Comparison of ENCODE assay signal across 8 mouse cellular contexts in the genomic region with DNA sequence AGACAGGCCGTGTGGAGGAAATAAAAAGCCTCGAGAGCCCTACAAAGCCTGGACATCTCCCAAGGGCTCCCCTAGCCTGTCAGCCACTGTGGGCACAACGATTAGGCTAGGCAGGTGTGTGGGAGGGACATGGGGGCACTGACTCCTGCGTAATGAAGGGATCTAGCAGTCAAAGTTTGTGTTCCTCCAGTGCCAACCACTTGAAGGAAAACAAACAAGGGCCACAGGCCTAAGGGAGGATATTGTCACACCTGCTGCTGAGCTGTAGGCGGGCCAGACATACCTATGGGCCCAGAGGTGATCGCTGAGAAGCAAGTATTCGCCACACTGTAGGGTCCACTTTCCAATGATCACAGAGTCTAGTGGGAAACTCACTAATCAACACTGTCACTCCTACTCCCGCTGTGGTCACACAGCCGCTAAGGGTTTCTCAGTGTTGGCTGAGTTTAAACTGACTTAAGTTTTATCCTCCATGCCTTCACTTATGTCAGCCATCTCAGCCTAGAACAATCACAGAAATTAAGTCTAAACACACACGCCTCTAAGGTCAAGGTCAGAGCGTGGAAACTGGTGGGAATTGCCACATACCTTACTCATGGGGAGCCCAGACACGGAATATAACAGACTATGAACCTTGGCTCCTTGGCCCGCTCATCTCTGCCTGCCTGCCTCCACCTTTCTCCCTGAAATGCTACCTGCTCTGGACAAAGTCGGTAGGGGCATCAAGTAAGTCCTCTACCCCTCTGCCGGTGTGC. TPM values are rescaled to one million over a fixed set of nuclear protein-coding genes. Genes with fewer than 3 reads are reported as not detected.
DNase-seq lines count a peak whose midpoint lies in the region; ATAC-seq and TF ChIP-seq lines count a peak whose summit lies in the region.

No protein-coding gene starts in this region.

- no peak for TF ChIP-seq CTCF in liver, embryonic 14.5 days (IDR thresholded peaks at IDR 0.05; ENCODE audit: low read depth)

- no peak overlapping the region for H3K27ac ChIP-seq in forebrain, embryonic 15.5 days (replicated peaks)
- no peak overlapping the region for H3K27ac ChIP-seq in liver, embryonic 14.5 days
- H3K27ac ChIP-seq in stomach, embryonic 14.5 days (ENCODE audit: low read length): no peak overlapping the region

- 58% methylated on average over 15 of the region's 15 CpGs for WGBS in forebrain, embryonic 15.5 days
- 39% methylated on average over 15 of the region's 15 CpGs for WGBS in liver, embryonic 14.5 days (ENCODE audit: insufficient replicate concordance)
- 40% methylated on average over 15 of the region's 15 CpGs for WGBS in stomach, embryonic 14.5 days

- peak overlapping the region; percentile 78 for H3K4me2 ChIP-seq in forebrain, embryonic 15.5 days (replicated peaks)
- H3K4me2 ChIP-seq in liver, embryonic 14.5 days (ENCODE audit: low read depth): peak overlapping the region; percentile 73
- peak overlapping the region; percentile 96 for H3K4me2 ChIP-seq in stomach, embryonic 14.5 days (replicated peaks; ENCODE audit: low read depth, low read length)

- DNase-seq in liver, embryonic 14.5 days (ENCODE audit: low read depth in 3 of 3, low spot score in 3 of 3): no peak
- DNase-seq in urinary bladder, postnatal 25 days (ENCODE audit: low spot score): no peak
- no peak for DNase-seq in natural killer cell, adult 2 months (ENCODE audit: low spot score in 2 of 2)
- no peak for DNase-seq in left cerebral cortex, postnatal 10 days (ENCODE audit: extremely low spot score in 1 of 2, low spot score in 2 of 2)

- intact Hi-C loops in left cerebral cortex, postnatal 10 days (cut with DNase I): no loop called here

- H3K36me3 ChIP-seq in megakaryocyte, embryonic 14.5 days (replicated peaks; ENCODE audit: low read length): peaks cover 9% of the 10 kb centered on the region
- peaks cover 11% of the 10 kb centered on the region for H3K36me3 ChIP-seq in forebrain, embryonic 15.5 days
- no peaks in the 10 kb centered on the region for H3K36me3 ChIP-seq in liver, embryonic 14.5 days (replicated peaks; ENCODE audit: control insufficient read depth, insufficient read depth, low read depth)
- H3K36me3 ChIP-seq in stomach, embryonic 14.5 days (ENCODE audit: control insufficient read depth, insufficient read depth, low read length): no peaks in the 10 kb centered on the region; the same call in 1 of the 2 replicates

- no peaks in the 10 kb centered on the region for H3K9me3 ChIP-seq in megakaryocyte, embryonic 14.5 days
- no peaks in the 10 kb centered on the region for H3K9me3 ChIP-seq in forebrain, embryonic 15.5 days
- H3K9me3 ChIP-seq in liver, embryonic 14.5 days (ENCODE audit: control insufficient read depth, low read length): no peaks in the 10 kb centered on the region
- H3K9me3 ChIP-seq in stomach, embryonic 14.5 days (ENCODE audit: control insufficient read depth, low read depth, low read length): no peaks in the 10 kb centered on the region

- H3K9ac ChIP-seq in forebrain, embryonic 15.5 days (replicated peaks): peak overlapping the region; percentile 10
- peak overlapping the region; percentile 51 for H3K9ac ChIP-seq in liver, embryonic 14.5 days (replicated peaks)
- H3K9ac ChIP-seq in stomach, embryonic 14.5 days (replicated peaks; ENCODE audit: low read depth, low read length): peak overlapping the region; percentile 60

- peak overlapping the region; percentile 90 for H3K4me3 ChIP-seq in megakaryocyte, embryonic 14.5 days (replicated peaks)
- H3K4me3 ChIP-seq in forebrain, embryonic 15.5 days: peak overlapping the region; percentile 39
- peak overlapping the region; percentile 20 to 54 for H3K4me3 ChIP-seq in liver, embryonic 14.5 days (ENCODE audit: insufficient read depth in 1 of 2, low read depth in 2 of 2, low read length in 2 of 2)
- peak overlapping the region; percentile 38 for H3K4me3 ChIP-seq in stomach, embryonic 14.5 days (ENCODE audit: low read depth, low read length)

- H3K27me3 ChIP-seq in megakaryocyte, embryonic 14.5 days (replicated peaks): peaks cover 38% of the 10 kb centered on the region
- H3K27me3 ChIP-seq in forebrain, embryonic 15.5 days: no peaks in the 10 kb centered on the region
- no peaks in the 10 kb centered on the region for H3K27me3 ChIP-seq in liver, embryonic 14.5 days (ENCODE audit: control insufficient read depth, insufficient read depth, low read length)
- H3K27me3 ChIP-seq in stomach, embryonic 14.5 days (ENCODE audit: control insufficient read depth, insufficient read depth, low read length): no peaks in the 10 kb centered on the region

- no peak for TF ChIP-seq EP300 in liver, embryonic 14.5 days (IDR thresholded peaks at IDR 0.05; ENCODE audit: low read depth)

- ATAC-seq in megakaryocyte, adult 5-6 weeks (ENCODE audit: poor library complexity, severe bottlenecking): no peak
- ATAC-seq in forebrain, embryonic 15.5 days (replicated peaks): peak; percentile 64
- ATAC-seq in liver, embryonic 14.5 days (ENCODE audit: insufficient read depth): peak; percentile 2; the same call in 1 of the 2 replicates
- ATAC-seq in stomach, embryonic 14.5 days (ENCODE audit: insufficient number of reproducible peaks, insufficient read depth, low FRiP score, low read depth): no peak; the same call in 1 of the 2 replicates

- peaks cover 47% of the 10 kb centered on the region for H3K4me1 ChIP-seq in megakaryocyte, embryonic 14.5 days
- peaks cover 9% of the 10 kb centered on the region for H3K4me1 ChIP-seq in forebrain, embryonic 15.5 days
- no peaks in the 10 kb centered on the region for H3K4me1 ChIP-seq in liver, embryonic 14.5 days (replicated peaks; ENCODE audit: control insufficient read depth in 2 of 2, insufficient read depth in 2 of 2, low read length in 1 of 2)
- peaks cover 5% of the 10 kb centered on the region; the same call in 1 of the 2 replicates for H3K4me1 ChIP-seq in stomach, embryonic 14.5 days (ENCODE audit: control insufficient read depth, insufficient read depth, low read length)

RNA-seq across cellular contexts. Expression of a gene that starts 0.8 kb away (rescaled TPM):
- 0.43 TPM in 1 of 2 replicates, not detected in the other for polyA plus RNA-seq in megakaryocyte, embryonic 14.5 days (2012; ENCODE audit: insufficient read depth, low replicate concordance)
- total RNA-seq in megakaryocyte, adult 5-6 weeks (2015): not detected in 2 replicates
- total RNA-seq in megakaryocyte, adult 5-6 weeks (2017): not detected in 2 replicates
- 3.6 and 4.0 TPM in 2 replicates for polyA plus RNA-seq in forebrain, embryonic 15.5 days (2015; fragmentation: Nextera tagmentation; extraction: Ambion mirVana)
- polyA plus RNA-seq in liver, embryonic 14.5 days (2012; rRNA removed): 1.9 TPM in 2 replicates
- 0.50 and 0.68 TPM in 2 replicates for polyA plus RNA-seq in liver, embryonic 14.5 days (2014; fragmentation: Nextera tagmentation; extraction: Ambion mirVana)
- 1.7 and 2.5 TPM in 2 replicates for polyA plus RNA-seq in stomach, embryonic 14.5 days (2014; fragmentation: Nextera tagmentation; extraction: Ambion mirVana)
- 1 to 10 TPM; 1.2 TPM for total RNA-seq in left cerebral cortex, postnatal 10 days (2021)

RNA-seq across cellular contexts. Expression of a gene that starts 23.2 kb away (rescaled TPM):
- polyA plus RNA-seq in megakaryocyte, embryonic 14.5 days (2012; ENCODE audit: insufficient read depth, low replicate concordance): 12.2 and 19.0 TPM in 2 replicates
- 11.3 and 11.4 TPM in 2 replicates for total RNA-seq in megakaryocyte, adult 5-6 weeks (2015)
- total RNA-seq in megakaryocyte, adult 5-6 weeks (2017): 19.9 and 25.3 TPM in 2 replicates
- 44.6 and 45.9 TPM in 2 replicates for polyA plus RNA-seq in forebrain, embryonic 15.5 days (2015; fragmentation: Nextera tagmentation; extraction: Ambion mirVana)
- polyA plus RNA-seq in liver, embryonic 14.5 days (2012; rRNA removed): 10.8 and 11.1 TPM in 2 replicates
- polyA plus RNA-seq in liver, embryonic 14.5 days (2014; fragmentation: Nextera tagmentation; extraction: Ambion mirVana): 7.2 and 8.9 TPM in 2 replicates
- polyA plus RNA-seq in stomach, embryonic 14.5 days (2014; fragmentation: Nextera tagmentation; extraction: Ambion mirVana): 25.2 and 31.5 TPM in 2 replicates
- 10 to 100 TPM; 34.5 to 35.6 TPM for total RNA-seq in left cerebral cortex, postnatal 10 days (2021)

RNA-seq across cellular contexts. Expression of a gene that starts 52.6 kb away (rescaled TPM):
- 42.2 and 46.8 TPM in 2 replicates for polyA plus RNA-seq in megakaryocyte, embryonic 14.5 days (2012; ENCODE audit: insufficient read depth, low replicate concordance)
- total RNA-seq in megakaryocyte, adult 5-6 weeks (2015): 9.9 and 13.1 TPM in 2 replicates
- total RNA-seq in megakaryocyte, adult 5-6 weeks (2017): 7.7 and 11.3 TPM in 2 replicates
- polyA plus RNA-seq in forebrain, embryonic 15.5 days (2015; fragmentation: Nextera tagmentation; extraction: Ambion mirVana): 54.0 and 58.4 TPM in 2 replicates
- 8.5 and 8.9 TPM in 2 replicates for polyA plus RNA-seq in liver, embryonic 14.5 days (2012; rRNA removed)
- 10.0 and 10.6 TPM in 2 replicates for polyA plus RNA-seq in liver, embryonic 14.5 days (2014; fragmentation: Nextera tagmentation; extraction: Ambion mirVana)
- polyA plus RNA-seq in stomach, embryonic 14.5 days (2014; fragmentation: Nextera tagmentation; extraction: Ambion mirVana): 31.6 and 36.6 TPM in 2 replicates
- 10 to 100 TPM; 51.8 to 54.3 TPM for total RNA-seq in left cerebral cortex, postnatal 10 days (2021)

RNA-seq across cellular contexts. Expression of a gene that starts 53.0 kb away (rescaled TPM):
- 9.1 and 21.7 TPM in 2 replicates for polyA plus RNA-seq in megakaryocyte, embryonic 14.5 days (2012; ENCODE audit: insufficient read depth, low replicate concordance)
- total RNA-seq in megakaryocyte, adult 5-6 weeks (2015): 88.2 and 94.6 TPM in 2 replicates
- total RNA-seq in megakaryocyte, adult 5-6 weeks (2017): 90.2 and 100 TPM in 2 replicates
- polyA plus RNA-seq in forebrain, embryonic 15.5 days (2015; fragmentation: Nextera tagmentation; extraction: Ambion mirVana): 205 and 208 TPM in 2 replicates
- polyA plus RNA-seq in liver, embryonic 14.5 days (2012; rRNA removed): 26.2 and 33.5 TPM in 2 replicates
- 108 and 112 TPM in 2 replicates for polyA plus RNA-seq in liver, embryonic 14.5 days (2014; fragmentation: Nextera tagmentation; extraction: Ambion mirVana)
- polyA plus RNA-seq in stomach, embryonic 14.5 days (2014; fragmentation: Nextera tagmentation; extraction: Ambion mirVana): 206 and 221 TPM in 2 replicates
- 10 to 100 TPM; 76.4 to 81.7 TPM for total RNA-seq in left cerebral cortex, postnatal 10 days (2021)

Comparison
In these comparisons a context has a peak if more than half of its experiments do, and no peak if none do; other contexts are left out.
1. H3K4me3 ChIP-seq: peak in every context shown above with its lines; median percentile 90 in megakaryocyte, embryonic 14.5 days; 39 in forebrain, embryonic 15.5 days; 38 in stomach, embryonic 14.5 days; 37 in liver, embryonic 14.5 days.
2. ATAC-seq: peak in forebrain, embryonic 15.5 days (single experiment) and liver, embryonic 14.5 days (single experiment); none in megakaryocyte, adult 5-6 weeks (single experiment) and stomach, embryonic 14.5 days (single experiment).
3. H3K9ac ChIP-seq: peak in every context shown above with its lines; median percentile 60 in stomach, embryonic 14.5 days; 51 in liver, embryonic 14.5 days; 10 in forebrain, embryonic 15.5 days.
4. Peak in every context shown above with its lines, with median percentiles within 50 percentile points of each other: H3K4me2 ChIP-seq.